Mouse (Mus musculus): Measurements from ENCODE around the gene Nrxn2. TPM values are rescaled to one million over a fixed set of nuclear protein-coding genes. Genes with fewer than 3 reads are reported as not detected.

Gene Nrxn2
- polyA plus RNA-seq, 1 experiment from 2014 or later = 28.9 TPM

GRCm38 (mm10) chr19:6519483-6519882 lies 101.0 kb downstream of the Nrxn2 start:
- H3K36me3 ChIP-seq = peaks cover 95% of the 10 kb centered on the region
- no peak overlapping the region for H3K9ac ChIP-seq

DNA sequence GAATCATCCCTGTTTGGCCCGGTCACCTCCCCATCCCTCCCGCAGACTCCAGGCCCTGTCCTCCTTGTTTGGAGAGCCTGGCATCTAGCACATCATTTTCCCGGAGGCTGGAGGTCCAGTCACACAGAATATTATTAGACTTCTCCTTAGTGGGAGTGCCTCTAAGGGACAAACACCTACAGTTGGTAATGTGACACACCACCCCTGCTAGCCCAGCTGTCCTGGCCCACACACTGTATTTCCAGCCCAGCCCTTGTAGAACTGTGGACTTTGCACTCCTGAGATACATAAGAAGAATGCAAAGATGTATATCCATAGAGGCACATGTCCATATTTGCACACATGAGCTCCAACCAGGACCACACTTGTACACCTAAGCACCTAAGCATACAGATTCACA lies 103.1 kb downstream of the Nrxn2 start:
- WGBS = 92% methylated on average over 3 of the region's 3 CpGs
- Histone ChIP-seq H3K9ac (no peak overlapping the region), H3K9me3 (no peaks in the 10 kb centered on the region), H3K4me2 (no peak overlapping the region), H3K4me3 (no peak overlapping the region), H3K27me3 (no peaks in the 10 kb centered on the region), H3K36me3 (peaks cover 89% of the 10 kb centered on the region), H3K27ac (replicated peaks) (no peak overlapping the region), H3K4me1 (replicated peaks) (peaks cover 35% of the 10 kb centered on the region)
- no peak for ATAC-seq (ENCODE audit: low read depth)

More at GRCm38 (mm10) chr19:6519483-6519882, 101.0 kb downstream of the Nrxn2 start:
- Histone ChIP-seq H3K27ac (replicated peaks) (peak overlapping the region; percentile 88), H3K4me1 (replicated peaks) (peaks cover 35% of the 10 kb centered on the region), H3K27me3 (no peaks in the 10 kb centered on the region), H3K4me2 (no peak overlapping the region), H3K4me3 (no peak overlapping the region), H3K9me3 (no peaks in the 10 kb centered on the region)
- 54% methylated on average over 2 of the region's 2 CpGs for WGBS
- 0 out of 2 replicates have a peak, but pooled peaks have one; percentile 12 for ATAC-seq (ENCODE audit: low read depth)

DNA sequence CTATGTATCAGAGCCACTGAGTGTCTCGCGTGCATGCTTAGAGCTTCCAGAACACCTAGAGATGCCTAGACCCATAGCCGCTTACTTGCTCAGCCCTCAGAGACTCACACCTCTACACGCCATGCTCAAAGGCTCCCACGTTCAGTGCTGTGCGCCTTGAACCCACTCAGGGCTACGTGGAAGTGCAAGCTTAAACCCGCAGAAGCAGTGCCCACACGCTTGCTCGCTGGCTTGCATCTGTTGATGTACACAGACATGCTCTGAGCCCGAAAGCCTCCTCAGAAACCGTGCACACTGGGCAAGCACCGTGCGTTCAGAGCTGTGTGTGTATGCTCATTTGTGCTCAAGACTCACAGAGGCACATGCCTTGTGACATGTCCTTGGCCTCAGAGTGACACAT lies 103.8 kb downstream of the Nrxn2 start:
- H3K27ac ChIP-seq (replicated peaks) = no peak overlapping the region
- no peak for ATAC-seq (ENCODE audit: low read depth)
- WGBS = 92% methylated on average over 14 of the region's 14 CpGs
- no peaks in the 10 kb centered on the region for H3K27me3 ChIP-seq
- no peaks in the 10 kb centered on the region for H3K9me3 ChIP-seq
- H3K36me3 ChIP-seq = peaks cover 89% of the 10 kb centered on the region
- no peak overlapping the region for H3K4me2 ChIP-seq
- H3K4me1 ChIP-seq (replicated peaks) = peaks cover 32% of the 10 kb centered on the region
- H3K9ac ChIP-seq = no peak overlapping the region
- no peak overlapping the region for H3K4me3 ChIP-seq

- Histone ChIP-seq H3K4me2 (no peak overlapping the region), H3K4me1 (replicated peaks) (peaks cover 30% of the 10 kb centered on the region), H3K9ac (no peak overlapping the region), H3K4me3 (no peak overlapping the region), H3K27ac (replicated peaks) (no peak overlapping the region), H3K9me3 (no peaks in the 10 kb centered on the region), H3K27me3 (no peaks in the 10 kb centered on the region), H3K36me3 (peaks cover 73% of the 10 kb centered on the region)
- 79% methylated on average over 4 of the region's 4 CpGs for WGBS
- ATAC-seq (ENCODE audit: low read depth) = no peak
Observed at GRCm38 (mm10) chr19:6525023-6525422, 106.5 kb downstream of the Nrxn2 start.

DNA sequence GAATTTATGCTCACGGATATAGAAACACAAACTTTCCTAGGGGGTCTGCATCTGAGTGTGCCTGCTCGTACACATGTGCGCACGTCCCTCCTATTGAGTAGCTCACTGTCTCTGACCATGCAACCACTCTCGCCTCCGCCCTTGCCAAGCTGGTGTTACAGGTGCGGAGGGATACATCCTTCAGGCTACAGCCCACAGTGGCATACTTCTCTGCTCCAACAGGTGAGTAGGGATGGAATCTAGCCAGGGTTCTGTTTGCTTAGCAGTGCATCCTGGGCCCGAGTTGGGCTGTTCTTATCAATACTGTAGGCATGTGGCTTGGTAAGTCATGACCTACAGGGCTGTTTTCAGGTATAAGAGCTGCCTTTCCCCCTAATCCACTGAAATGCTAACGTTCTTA lies 107.5 kb downstream of the Nrxn2 start:
- no peaks in the 10 kb centered on the region for H3K9me3 ChIP-seq
- no peak overlapping the region for H3K4me3 ChIP-seq
- no peaks in the 10 kb centered on the region for H3K27me3 ChIP-seq
- H3K4me1 ChIP-seq (replicated peaks) = peaks cover 37% of the 10 kb centered on the region
- no peak overlapping the region for H3K4me2 ChIP-seq
- H3K36me3 ChIP-seq = peaks cover 63% of the 10 kb centered on the region
- WGBS = 91% methylated on average over 9 of the region's 9 CpGs
- ATAC-seq (ENCODE audit: low read depth) = no peak
- no peak overlapping the region for H3K27ac ChIP-seq (replicated peaks)
- H3K9ac ChIP-seq = no peak overlapping the region

GRCm38 (mm10) chr19:6527439-6527838 lies 108.9 kb downstream of the Nrxn2 start:
- H3K4me2 ChIP-seq = no peak overlapping the region
- H3K36me3 ChIP-seq = peaks cover 49% of the 10 kb centered on the region
- H3K27me3 ChIP-seq = no peaks in the 10 kb centered on the region
- WGBS = 85% methylated on average over 3 of the region's 3 CpGs
- H3K9ac ChIP-seq = no peak overlapping the region
- no peak overlapping the region for H3K4me3 ChIP-seq
- no peaks in the 10 kb centered on the region for H3K9me3 ChIP-seq
- peaks cover 51% of the 10 kb centered on the region for H3K4me1 ChIP-seq (replicated peaks)
- H3K27ac ChIP-seq (replicated peaks) = 0 out of 2 replicates have a peak overlapping the region, but pooled peaks have one; percentile 15
- no peak for ATAC-seq (ENCODE audit: low read depth)

DNA sequence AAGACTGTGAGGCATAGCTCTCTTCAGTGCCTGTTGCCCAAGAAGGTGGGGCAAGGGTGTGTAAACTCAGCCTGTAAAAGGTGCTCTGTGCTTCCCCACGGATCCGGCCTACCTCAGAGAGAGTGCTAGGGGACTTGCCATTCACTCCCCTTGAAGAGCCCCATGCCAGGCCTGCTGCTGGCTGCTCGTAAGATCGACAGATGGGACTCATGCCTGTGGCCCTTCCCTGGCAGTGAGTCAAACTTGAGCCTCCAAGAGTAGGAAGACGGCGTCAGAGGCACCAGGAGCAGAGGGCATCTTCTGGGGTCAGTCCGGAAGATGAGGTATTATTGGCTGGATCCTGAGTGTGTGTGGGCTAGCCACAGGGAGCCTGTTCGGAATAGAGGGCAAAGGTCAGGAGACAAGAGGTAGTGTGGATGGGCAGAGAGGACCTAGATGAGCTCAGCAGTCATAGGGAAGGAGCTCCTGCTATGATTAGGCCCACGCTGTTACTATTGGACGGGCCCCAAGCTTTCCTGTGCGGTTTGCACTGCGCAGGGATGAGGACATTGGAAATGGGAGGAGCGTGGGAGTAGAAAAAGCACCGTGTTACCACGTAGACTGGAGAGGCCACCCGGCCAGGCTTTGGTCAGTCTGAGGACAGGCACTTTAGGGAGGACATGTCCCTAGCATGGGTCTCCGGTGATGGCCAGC lies 109.5 kb downstream of the Nrxn2 start:
- Histone ChIP-seq H3K4me2 (no peak overlapping the region), H3K9ac (no peak overlapping the region), H3K27me3 (no peaks in the 10 kb centered on the region), H3K4me3 (no peak overlapping the region), H3K9me3 (no peaks in the 10 kb centered on the region), H3K27ac (replicated peaks) (peak overlapping the region; percentile 15; the same call in 1 of the 2 replicates), H3K4me1 (replicated peaks) (peaks cover 56% of the 10 kb centered on the region), H3K36me3 (peaks cover 43% of the 10 kb centered on the region)
- 73% methylated on average over 17 of the region's 17 CpGs for WGBS
- ATAC-seq (ENCODE audit: low read depth) = no peak

DNA sequence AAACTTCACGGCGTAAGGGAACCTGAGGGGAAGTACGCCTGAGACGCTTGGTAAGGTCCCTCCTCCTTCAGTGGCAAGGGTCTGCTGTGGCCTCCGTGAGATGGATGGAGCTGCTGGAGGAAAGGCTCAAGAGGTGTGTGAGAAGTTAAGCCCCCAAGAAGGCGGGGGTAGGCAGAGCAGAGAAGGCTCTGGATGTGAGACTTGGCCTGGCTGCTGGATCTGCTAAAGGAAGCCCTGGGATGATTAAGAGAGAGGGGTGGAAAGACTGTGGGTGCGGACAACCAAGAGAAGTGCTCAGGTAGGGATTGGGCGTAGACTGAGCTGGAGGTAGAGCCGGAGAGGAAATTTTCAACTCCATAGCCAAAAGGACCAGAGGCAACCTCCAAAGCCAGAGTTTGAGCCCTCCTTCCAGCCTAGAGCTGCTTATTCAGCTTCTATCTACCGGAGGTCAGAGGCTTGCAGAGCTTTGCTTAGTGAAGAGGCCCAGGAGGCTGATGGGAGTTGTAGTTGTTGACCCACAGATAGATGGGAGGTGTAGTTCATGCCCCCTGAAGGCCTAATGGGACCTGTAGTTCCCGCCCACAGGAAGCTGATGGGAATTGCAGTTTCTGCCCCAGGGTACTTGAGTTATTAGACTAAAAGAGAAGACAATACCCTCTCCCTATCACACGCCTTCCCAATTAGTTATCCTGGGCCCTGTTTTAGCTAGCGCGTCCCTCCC lies 110.9 kb downstream of the Nrxn2 start:
- Histone ChIP-seq H3K36me3 (peaks cover 29% of the 10 kb centered on the region), H3K9me3 (no peaks in the 10 kb centered on the region), H3K27ac (replicated peaks) (peak overlapping the region; percentile 76), H3K4me3 (peak overlapping the region; percentile 46; the same call in 1 of the 2 replicates), H3K4me2 (peak overlapping the region; percentile 71), H3K9ac (peak overlapping the region; percentile 63), H3K27me3 (no peaks in the 10 kb centered on the region), H3K4me1 (replicated peaks) (peaks cover 71% of the 10 kb centered on the region)
- peak; percentile 29 for ATAC-seq (ENCODE audit: low read depth)
- 49% methylated on average over 14 of the region's 14 CpGs for WGBS

DNA sequence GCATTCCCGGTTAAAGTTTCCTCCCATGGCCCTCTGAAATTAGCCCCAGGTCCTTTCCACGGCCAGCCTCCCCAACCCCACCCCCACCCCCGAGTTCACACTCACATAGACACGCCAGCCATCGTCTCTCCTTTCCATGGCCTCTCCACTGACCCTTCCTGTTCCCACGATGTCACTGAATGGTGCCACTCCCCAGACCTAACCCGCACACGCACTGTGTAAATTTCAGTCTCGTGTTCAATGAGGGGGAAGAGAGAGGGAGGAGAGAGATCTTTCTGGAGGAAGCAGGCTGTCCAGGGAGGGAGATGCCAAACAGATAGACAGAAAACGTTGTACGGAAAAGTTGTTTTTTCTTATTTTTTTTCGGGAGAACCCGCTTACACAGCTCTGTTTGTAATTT lies 111.8 kb downstream of the Nrxn2 start:
- Histone ChIP-seq H3K36me3 (peaks cover 22% of the 10 kb centered on the region), H3K9ac (peak overlapping the region; percentile 63), H3K27ac (replicated peaks) (peak overlapping the region; percentile 76), H3K9me3 (no peaks in the 10 kb centered on the region), H3K27me3 (no peaks in the 10 kb centered on the region), H3K4me3 (peak overlapping the region; percentile 46), H3K4me1 (replicated peaks) (peaks cover 72% of the 10 kb centered on the region), H3K4me2 (peak overlapping the region; percentile 71)
- WGBS = 12% methylated on average over 13 of the region's 13 CpGs
- no peak for ATAC-seq (ENCODE audit: low read depth)

GRCm38 (mm10) chr19:6531011-6531631 lies 112.6 kb downstream of the Nrxn2 start:
- Histone ChIP-seq H3K9ac (peak overlapping the region; percentile 87), H3K36me3 (peaks cover 18% of the 10 kb centered on the region), H3K4me2 (peak overlapping the region; percentile 71), H3K4me3 (peak overlapping the region; percentile 46), H3K27me3 (no peaks in the 10 kb centered on the region), H3K9me3 (no peaks in the 10 kb centered on the region), H3K27ac (replicated peaks) (peak overlapping the region; percentile 94), H3K4me1 (replicated peaks) (peaks cover 72% of the 10 kb centered on the region)
- under 1% methylated on average over 56 of the region's 56 CpGs for WGBS
- no peak for ATAC-seq (ENCODE audit: low read depth)

- Histone ChIP-seq H3K27me3 (no peaks in the 10 kb centered on the region), H3K4me2 (peak overlapping the region; percentile 71), H3K4me3 (peak overlapping the region; percentile 46), H3K9me3 (no peaks in the 10 kb centered on the region), H3K9ac (peak overlapping the region; percentile 87), H3K36me3 (peaks cover 9% of the 10 kb centered on the region), H3K27ac (replicated peaks) (peak overlapping the region; percentile 94), H3K4me1 (replicated peaks) (peaks cover 75% of the 10 kb centered on the region)
- WGBS = 1% methylated on average over 36 of the region's 36 CpGs
- peak; percentile 55 for ATAC-seq (ENCODE audit: low read depth)
Observed at GRCm38 (mm10) chr19:6531832-6532471, 113.4 kb downstream of the Nrxn2 start.

DNA sequence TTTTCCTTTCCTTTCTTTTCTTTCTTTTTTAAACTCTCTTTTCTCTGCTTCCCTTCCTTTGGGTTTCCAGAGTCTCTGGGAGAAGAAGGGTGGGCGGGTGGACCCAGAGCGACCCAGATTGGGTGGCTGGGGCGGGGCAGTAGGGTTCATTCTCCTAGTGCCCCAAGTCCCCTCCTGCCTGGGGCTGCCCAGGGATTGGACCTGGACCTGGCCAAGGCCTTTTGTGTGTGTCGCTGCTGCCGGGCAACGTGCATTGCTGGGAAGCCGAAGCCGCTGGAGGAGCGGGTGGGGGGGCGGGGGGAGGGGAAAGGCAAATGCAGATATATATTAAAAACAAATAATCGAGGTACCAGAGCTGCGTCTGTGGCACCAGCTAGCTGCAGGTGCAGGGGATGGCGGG lies 114.1 kb downstream of the Nrxn2 start:
- Histone ChIP-seq H3K9ac (peak overlapping the region; percentile 87), H3K27me3 (no peaks in the 10 kb centered on the region), H3K9me3 (no peaks in the 10 kb centered on the region), H3K4me3 (peak overlapping the region; percentile 46), H3K4me2 (peak overlapping the region; percentile 71), H3K36me3 (0 out of 2 replicates have a peak, but pooled peaks cover 2% of the 10 kb centered on the region), H3K27ac (replicated peaks) (peak overlapping the region; percentile 94), H3K4me1 (replicated peaks) (peaks cover 69% of the 10 kb centered on the region)
- 5% methylated on average over 12 of the region's 13 CpGs for WGBS
- no peak for ATAC-seq (ENCODE audit: low read depth)
